Mouse (Mus musculus) ovary, postnatal 36 days (tissue): Measurements from ENCODE around the gene Lrrc32.

Source experiments
- DNase-seq: peaks from one replicate; pipeline ENCODE4 v3.0.0; 2022; ENCODE audit warnings: low spot score, mixed read lengths

Gene Lrrc32

GRCm38 (mm10) chr7:98488398-98489130, 519 bp upstream of the Lrrc32 start:
- DNase-seq = no peak

GRCm38 (mm10) chr7:98489623-98490084, 571 bp downstream of the Lrrc32 start:
- peak; percentile 83 for DNase-seq

- no peak for DNase-seq
Observed at GRCm38 (mm10) chr7:98490328-98490727, 1.2 kb downstream of the Lrrc32 start.

- DNase-seq = no peak
Observed at GRCm38 (mm10) chr7:98490911-98491310, 1.8 kb downstream of the Lrrc32 start.

- no peak for DNase-seq
Observed at GRCm38 (mm10) chr7:98491451-98492200, 2.5 kb downstream of the Lrrc32 start.

GRCm38 (mm10) chr7:98492331-98492730, 3.2 kb downstream of the Lrrc32 start:
- DNase-seq = no peak

GRCm38 (mm10) chr7:98493307-98493706, 4.2 kb downstream of the Lrrc32 start:
- DNase-seq = no peak

- DNase-seq = no peak
Observed at GRCm38 (mm10) chr7:98493901-98494480, 4.9 kb downstream of the Lrrc32 start.

- no peak for DNase-seq
Observed at GRCm38 (mm10) chr7:98495591-98495990, 6.5 kb downstream of the Lrrc32 start.

GRCm38 (mm10) chr7:98497451-98497850, 8.4 kb downstream of the Lrrc32 start:
- DNase-seq = no peak

- DNase-seq = no peak
Observed at GRCm38 (mm10) chr7:98498101-98498500, 9.0 kb downstream of the Lrrc32 start.

GRCm38 (mm10) chr7:98498656-98499560, 9.8 kb downstream of the Lrrc32 start:
- no peak for DNase-seq

- no peak for DNase-seq
Observed at GRCm38 (mm10) chr7:98499561-98500292, 10.6 kb downstream of the Lrrc32 start.

- DNase-seq = peak; percentile 29
Observed at GRCm38 (mm10) chr7:98500470-98500869, 11.4 kb downstream of the Lrrc32 start.

- no peak for DNase-seq
Observed at GRCm38 (mm10) chr7:98501078-98501477, 12.0 kb downstream of the Lrrc32 start.

- no peak for DNase-seq
Observed at GRCm38 (mm10) chr7:98502921-98503320, 13.8 kb downstream of the Lrrc32 start.

GRCm38 (mm10) chr7:98503951-98504647, 15.0 kb downstream of the Lrrc32 start:
- no peak for DNase-seq

GRCm38 (mm10) chr7:98504726-98505314, 15.7 kb downstream of the Lrrc32 start:
- no peak for DNase-seq

- no peak for DNase-seq
Observed at GRCm38 (mm10) chr7:98505664-98506063, 16.6 kb downstream of the Lrrc32 start.
